Mouse (Mus musculus) lung, postnatal 4 days (tissue): ENCODE measurements around the gene Parp14.
A peak's percentile ranks its signal among the peaks of the same experiment; 100 is the strongest.
"Not testable (repeated sequence)": the region's sequence is repeated elsewhere in the genome, so short reads cannot be mapped to it uniquely, and the experiment has no call there.

Experiments used
- DNase-seq, 2 experiments: peaks; one replicate each; pipeline ENCODE4 v3.0.0; 2021

Gene Parp14

GRCm38 (mm10) chr16:35871048-35871851 is at the start of gene Parp14:
TSS of gene Parp14 (minus strand) at chr16:35871544.
- peak; percentile 49 to 61 for DNase-seq

GRCm38 (mm10) chr16:35918721-35919543 is 47.6 kb upstream of the Parp14 start:
- no peak for DNase-seq

DNA sequence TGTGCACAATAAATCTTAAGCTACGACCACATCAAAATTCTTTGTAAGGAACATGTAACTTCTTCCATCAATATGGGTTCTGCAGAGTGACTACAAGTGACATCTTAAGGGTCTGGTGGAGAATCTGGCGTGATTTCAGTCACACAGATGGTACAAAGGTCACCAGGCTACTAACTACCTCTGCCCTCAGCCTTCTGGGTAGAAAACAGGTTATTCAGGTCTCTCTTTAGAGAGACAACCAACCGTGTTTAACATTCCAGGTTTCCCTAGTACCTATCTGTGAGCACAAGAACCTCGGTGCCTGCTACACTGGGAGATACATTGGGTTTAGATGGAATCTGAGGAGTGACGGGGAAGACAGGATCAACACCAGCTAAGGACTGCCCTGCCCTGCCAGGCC is 43.0 kb upstream of the Parp14 start:
- DNase-seq, result no peak

DNA sequence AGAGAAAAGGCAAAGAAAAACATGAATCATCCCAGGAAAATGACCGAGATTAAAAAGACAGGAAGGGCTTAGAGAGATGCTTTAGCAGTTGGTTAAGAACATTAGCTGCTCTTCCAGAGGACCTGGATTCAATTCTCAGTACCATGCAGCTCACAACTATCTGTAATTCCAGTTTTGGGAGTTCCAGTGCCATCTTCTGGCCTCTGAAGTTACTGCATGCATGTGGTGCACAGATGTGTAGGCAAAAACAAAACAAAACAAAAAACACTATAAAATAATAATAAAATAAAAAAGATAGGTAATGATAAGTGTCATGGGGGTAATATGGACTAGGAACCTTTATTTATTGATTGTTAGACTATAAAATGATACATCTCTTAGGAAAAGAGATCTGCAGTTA is 42.2 kb upstream of the Parp14 start:
- DNase-seq, result no peak

DNA sequence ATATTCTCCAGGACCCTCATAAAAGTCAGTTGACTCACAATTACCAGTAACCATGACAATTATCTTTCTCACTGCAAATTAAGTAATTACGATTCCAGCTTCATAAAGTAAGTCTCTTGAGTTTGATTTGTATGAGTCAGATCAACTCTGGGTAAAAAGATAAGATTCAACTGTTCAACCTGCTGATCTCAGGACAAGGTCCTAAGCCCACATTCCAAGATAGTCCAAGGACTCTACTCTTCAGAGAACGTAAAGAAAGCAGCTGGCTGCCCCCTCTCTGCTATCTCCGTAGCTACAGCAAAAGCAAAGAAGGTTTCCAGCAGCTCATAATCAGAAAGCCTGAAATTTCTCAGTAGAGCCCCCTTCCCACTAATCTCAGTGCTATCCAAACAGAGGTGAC is 40.1 kb upstream of the Parp14 start:
- DNase-seq, result no peak

GRCm38 (mm10) chr16:35907432-35908201 is 36.3 kb upstream of the Parp14 start:
- no peak for DNase-seq

- DNase-seq, result no peak
These were observed 35.5 kb upstream of the Parp14 start for GRCm38 (mm10) chr16:35906887-35907286.

GRCm38 (mm10) chr16:35905819-35906485 is 34.6 kb upstream of the Parp14 start:
- DNase-seq, result no peak

DNA sequence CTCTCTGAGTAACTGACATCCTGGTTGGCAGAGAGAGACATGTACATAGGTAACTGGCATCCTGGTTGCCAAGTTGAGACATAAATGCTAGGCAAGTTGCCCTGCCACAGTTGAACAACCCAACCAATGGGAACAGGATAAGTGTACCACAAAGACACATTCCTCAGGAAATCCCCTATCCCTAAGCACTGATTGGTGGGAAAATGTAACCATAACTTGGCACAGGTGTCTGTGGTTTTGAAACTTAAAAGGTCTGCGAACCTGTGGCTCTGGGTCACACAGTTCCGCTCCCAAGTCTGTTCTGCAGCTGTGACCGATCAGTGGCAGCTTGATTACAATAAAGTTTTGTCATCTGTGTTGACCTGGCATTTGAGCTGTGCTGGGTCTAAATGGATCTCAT is 34.0 kb upstream of the Parp14 start:
- no peak for DNase-seq

DNA sequence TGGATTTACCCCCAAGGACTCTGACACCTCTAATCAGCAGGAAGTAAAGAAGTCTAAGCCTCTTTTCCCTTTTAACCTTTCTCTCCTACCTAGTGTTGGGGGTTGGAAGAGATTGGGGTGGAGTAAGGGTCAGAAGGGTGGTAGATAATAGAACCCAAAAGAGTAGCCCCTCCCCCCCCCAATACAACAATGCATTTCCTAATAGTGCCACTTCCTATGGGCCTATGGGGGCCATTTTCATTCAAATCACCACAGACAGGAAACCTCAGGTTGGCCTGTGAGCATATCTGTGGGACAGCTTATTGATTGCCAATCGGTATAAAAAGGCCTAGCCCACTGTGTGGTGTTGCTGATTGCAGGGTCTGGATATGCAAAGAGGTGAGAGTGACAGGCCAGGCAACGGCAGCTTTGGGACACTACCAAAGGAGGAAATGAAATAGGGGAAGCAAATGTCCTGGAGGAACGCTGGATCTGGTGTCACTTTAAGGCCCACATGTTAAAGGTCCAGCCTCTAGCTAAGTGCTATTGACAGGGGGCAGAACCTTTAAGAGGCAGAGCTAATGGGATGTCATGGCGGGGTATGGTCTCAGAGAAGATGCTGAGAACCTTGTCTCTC is 32.9 kb upstream of the Parp14 start:
- no peak for DNase-seq

DNA sequence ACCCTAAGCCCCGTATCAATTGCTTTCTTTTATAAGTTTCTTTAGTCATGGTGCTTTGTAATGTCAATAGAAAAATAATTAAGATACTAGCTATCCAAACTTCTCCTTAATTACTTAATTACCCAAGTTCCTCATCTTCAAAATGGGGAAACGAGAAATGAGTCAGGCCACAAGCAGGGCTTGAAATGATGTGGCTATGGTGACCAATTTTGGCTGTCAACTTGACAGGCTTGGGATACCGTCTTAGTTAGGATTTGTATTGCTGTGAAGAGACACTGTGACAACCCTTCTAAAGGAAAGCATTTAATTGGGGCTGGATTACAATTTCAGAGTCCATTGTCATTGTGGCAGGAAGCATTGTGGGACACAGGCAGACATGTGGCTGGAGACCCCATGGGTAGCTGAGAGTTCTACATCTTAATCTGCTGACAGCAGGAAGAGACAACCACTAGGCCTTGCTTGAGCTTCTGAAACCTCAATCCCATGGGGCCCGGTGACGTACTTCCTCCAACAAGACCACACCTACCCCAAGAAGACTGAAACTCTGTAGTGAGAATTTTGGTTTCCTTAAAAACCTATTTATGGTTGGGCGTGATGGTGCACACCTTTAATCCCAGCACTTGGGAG is 31.8 kb upstream of the Parp14 start:
- DNase-seq, result no peak

- no peak for DNase-seq
These were observed 29.2 kb upstream of the Parp14 start for GRCm38 (mm10) chr16:35900541-35900940.

GRCm38 (mm10) chr16:35894997-35895396 is 23.7 kb upstream of the Parp14 start:
- DNase-seq, result no peak

DNA sequence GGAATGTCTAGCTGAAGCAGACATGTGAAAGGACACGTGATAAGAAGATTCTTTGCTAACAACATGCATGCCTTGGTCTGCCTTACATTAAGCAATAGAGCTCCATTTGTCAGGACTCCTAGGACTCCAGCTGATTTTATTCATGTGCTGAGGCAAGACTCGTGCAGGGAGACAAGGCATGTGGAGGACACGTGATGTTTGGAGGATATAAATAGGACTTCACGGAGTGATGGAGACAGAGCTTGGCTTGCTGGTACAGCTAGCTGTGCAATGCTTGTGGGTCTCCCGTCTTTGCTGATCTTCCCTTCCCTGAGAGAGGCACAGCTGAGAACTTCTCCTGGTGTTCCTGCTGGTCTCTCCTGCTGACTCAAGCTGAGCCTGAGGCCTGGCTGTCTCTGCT is 20.3 kb upstream of the Parp14 start:
- DNase-seq, result not testable (repeated sequence)

- no peak for DNase-seq
These were observed 19.3 kb upstream of the Parp14 start for GRCm38 (mm10) chr16:35890645-35891044.

- no peak for DNase-seq
These were observed 17.6 kb upstream of the Parp14 start for GRCm38 (mm10) chr16:35888910-35889309.

GRCm38 (mm10) chr16:35888174-35888573 is 16.8 kb upstream of the Parp14 start:
- no peak for DNase-seq

- DNase-seq, result peak in 1 of 2 experiments; percentile 72
These were observed 3.1 kb upstream of the Parp14 start for GRCm38 (mm10) chr16:35874416-35874815.

DNA sequence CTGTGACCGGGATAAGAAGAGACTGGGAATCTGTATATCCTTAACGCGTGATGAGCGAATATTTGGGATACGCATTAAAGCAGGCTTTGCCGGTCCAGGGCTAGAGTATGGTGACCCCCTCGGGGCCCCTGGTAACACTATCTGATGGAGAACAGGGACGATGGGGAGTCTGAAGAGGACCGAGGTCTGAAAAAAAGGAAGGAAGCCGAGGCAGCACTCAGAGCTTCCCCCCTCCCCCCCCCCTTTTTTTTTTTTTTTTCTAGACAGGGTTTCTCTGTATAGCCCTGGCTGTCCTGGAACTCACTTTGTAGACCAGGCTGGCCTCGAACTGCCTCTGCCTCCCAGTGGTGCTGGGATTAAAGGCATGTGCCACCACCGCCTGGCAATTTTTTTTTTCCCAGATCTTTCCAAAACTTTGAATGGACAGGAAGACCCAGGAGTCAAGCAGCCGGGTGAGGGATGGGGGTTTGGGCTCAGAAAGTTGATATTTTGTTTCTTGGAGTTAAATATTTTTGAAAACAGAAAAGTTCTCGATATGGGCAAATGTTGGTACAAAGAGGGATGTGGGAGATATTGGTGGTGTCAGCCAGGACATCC is 1.2 kb upstream of the Parp14 start:
- no peak for DNase-seq

DNA sequence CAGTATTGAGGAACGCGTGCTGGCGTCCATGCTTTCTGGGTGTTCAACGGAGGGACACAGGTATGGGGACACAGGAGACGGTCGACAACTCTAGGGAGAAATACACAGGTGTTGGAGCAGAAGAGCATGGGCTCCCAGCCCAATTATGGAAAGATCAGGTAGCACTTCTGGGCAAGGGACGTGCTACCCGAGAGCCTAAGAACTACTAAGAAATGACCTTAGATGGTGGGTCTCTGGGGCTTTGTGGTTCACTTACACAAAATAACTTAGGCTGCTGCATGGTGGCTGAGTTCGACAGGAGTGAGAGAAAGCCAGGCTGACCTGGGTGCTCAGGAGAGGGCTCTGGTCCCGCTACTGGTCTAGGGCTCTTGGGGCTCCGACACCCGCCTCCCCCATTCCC is 554 bp upstream of the Parp14 start:
- DNase-seq, result no peak

GRCm38 (mm10) chr16:35870581-35871047 is 730 bp downstream of the Parp14 start:
- DNase-seq, result peak in 1 of 2 experiments; percentile 5
